Mouse (Mus musculus): ENCODE results near the gene Ccdc113.

Gene Ccdc113

DNA sequence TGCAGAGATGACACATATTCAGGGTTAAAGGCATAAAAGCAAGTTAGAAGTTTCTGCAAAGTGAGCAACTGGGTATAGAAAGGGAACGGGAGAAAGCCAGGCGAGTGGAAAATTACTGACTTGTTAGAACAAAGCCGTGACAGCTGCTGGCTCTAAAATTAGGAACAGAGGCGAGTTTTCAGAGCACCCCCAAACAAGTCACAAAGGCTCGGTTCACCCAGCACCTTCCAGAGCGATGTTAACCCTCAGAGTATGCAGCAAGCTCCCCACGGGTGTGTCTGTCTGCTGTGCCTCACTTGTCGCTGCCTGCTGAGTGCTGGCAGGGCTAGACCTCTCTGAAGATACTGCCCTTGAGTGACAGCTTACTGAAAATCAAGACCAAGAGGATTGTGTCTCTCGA is 73.3 kb downstream of the Ccdc113 start:
- DNase-seq = no peak

All from cerebellum, postnatal 14 days (tissue).